Mouse (Mus musculus): Measurements from ENCODE around the gene Zmynd15. TPM values are rescaled to one million over a fixed set of nuclear protein-coding genes. Genes with fewer than 3 reads are reported as not detected.

The Zmynd15 gene
- polyA plus RNA-seq, 1 experiment from 2014 or later = 0.58 TPM

GRCm38 (mm10) chr11:70506385-70506784 lies 47.2 kb downstream of the Zmynd15 start:
- H3K9ac ChIP-seq (replicated peaks) = no peak overlapping the region
- peaks cover 13% of the 10 kb centered on the region for H3K27me3 ChIP-seq
- H3K27ac ChIP-seq = no peak overlapping the region
- no peak overlapping the region for H3K4me2 ChIP-seq
- 27% methylated on average over 4 of the region's 4 CpGs for WGBS
- ATAC-seq (ENCODE audit: insufficient number of reproducible peaks, insufficient read depth, low FRiP score, low TSS enrichment, low read depth) = no peak
- H3K4me1 ChIP-seq (replicated peaks) = peaks cover 4% of the 10 kb centered on the region; the same call in 1 of the 2 replicates
- no peaks in the 10 kb centered on the region for H3K36me3 ChIP-seq
- no peak overlapping the region for H3K4me3 ChIP-seq (replicated peaks)
- no peaks in the 10 kb centered on the region for H3K9me3 ChIP-seq

- Histone ChIP-seq H3K9ac (replicated peaks) (no peak overlapping the region), H3K4me3 (replicated peaks) (no peak overlapping the region), H3K9me3 (no peaks in the 10 kb centered on the region), H3K27ac (no peak overlapping the region), H3K4me1 (replicated peaks) (peaks cover 4% of the 10 kb centered on the region; the same call in 1 of the 2 replicates), H3K4me2 (no peak overlapping the region), H3K36me3 (no peaks in the 10 kb centered on the region), H3K27me3 (peaks cover 13% of the 10 kb centered on the region)
- ATAC-seq (ENCODE audit: insufficient number of reproducible peaks, insufficient read depth, low FRiP score, low TSS enrichment, low read depth) = no peak
- WGBS = 77% methylated on average over 7 of the region's 7 CpGs
Measured at GRCm38 (mm10) chr11:70506962-70507515, 47.8 kb downstream of the Zmynd15 start.

GRCm38 (mm10) chr11:70509753-70510564 lies 50.7 kb downstream of the Zmynd15 start:
- Histone ChIP-seq H3K27ac (no peak overlapping the region), H3K9ac (replicated peaks) (peak overlapping the region; percentile 18; the same call in 1 of the 2 replicates), H3K4me2 (peak overlapping the region; percentile 45), H3K4me3 (replicated peaks) (0 out of 2 replicates have a peak overlapping the region, but pooled peaks have one; percentile 19), H3K27me3 (peaks cover 13% of the 10 kb centered on the region), H3K9me3 (no peaks in the 10 kb centered on the region), H3K4me1 (replicated peaks) (peaks cover 4% of the 10 kb centered on the region; the same call in 1 of the 2 replicates), H3K36me3 (no peaks in the 10 kb centered on the region)
- no peak for ATAC-seq (ENCODE audit: insufficient number of reproducible peaks, insufficient read depth, low FRiP score, low TSS enrichment, low read depth)
- 8% methylated on average over 19 of the region's 19 CpGs for WGBS

- H3K4me3 ChIP-seq (replicated peaks) = no peak overlapping the region
- no peaks in the 10 kb centered on the region for H3K9me3 ChIP-seq
- H3K9ac ChIP-seq (replicated peaks) = no peak overlapping the region
- H3K27me3 ChIP-seq = peaks cover 8% of the 10 kb centered on the region; the same call in 1 of the 2 replicates
- ATAC-seq (ENCODE audit: insufficient number of reproducible peaks, insufficient read depth, low FRiP score, low TSS enrichment, low read depth) = no peak
- no peak overlapping the region for H3K27ac ChIP-seq
- H3K36me3 ChIP-seq = no peaks in the 10 kb centered on the region
- H3K4me1 ChIP-seq (replicated peaks) = peaks cover 4% of the 10 kb centered on the region; the same call in 1 of the 2 replicates
- 57% methylated on average over 2 of the region's 2 CpGs for WGBS
- no peak overlapping the region for H3K4me2 ChIP-seq
Measured at GRCm38 (mm10) chr11:70511242-70511641, 52.0 kb downstream of the Zmynd15 start.

- H3K4me1 ChIP-seq (replicated peaks) = peaks cover 4% of the 10 kb centered on the region; the same call in 1 of the 2 replicates
- H3K36me3 ChIP-seq = no peaks in the 10 kb centered on the region
- H3K9ac ChIP-seq (replicated peaks) = no peak overlapping the region
- peaks cover 8% of the 10 kb centered on the region; the same call in 1 of the 2 replicates for H3K27me3 ChIP-seq
- no peak for ATAC-seq (ENCODE audit: insufficient number of reproducible peaks, insufficient read depth, low FRiP score, low TSS enrichment, low read depth)
- H3K4me3 ChIP-seq (replicated peaks) = no peak overlapping the region
- no peak overlapping the region for H3K4me2 ChIP-seq
- no peak overlapping the region for H3K27ac ChIP-seq
- 89% methylated on average over 7 of the region's 7 CpGs for WGBS
- no peaks in the 10 kb centered on the region for H3K9me3 ChIP-seq
Measured at GRCm38 (mm10) chr11:70511825-70512224, 52.6 kb downstream of the Zmynd15 start.

- no peak overlapping the region for H3K4me2 ChIP-seq
- no peak overlapping the region for H3K27ac ChIP-seq
- H3K36me3 ChIP-seq = no peaks in the 10 kb centered on the region
- H3K4me1 ChIP-seq (replicated peaks) = peaks cover 4% of the 10 kb centered on the region; the same call in 1 of the 2 replicates
- H3K9ac ChIP-seq (replicated peaks) = no peak overlapping the region
- H3K4me3 ChIP-seq (replicated peaks) = no peak overlapping the region
- ATAC-seq (ENCODE audit: insufficient number of reproducible peaks, insufficient read depth, low FRiP score, low TSS enrichment, low read depth) = no peak
- peaks cover 8% of the 10 kb centered on the region; the same call in 1 of the 2 replicates for H3K27me3 ChIP-seq
- 82% methylated on average over 7 of the region's 7 CpGs for WGBS
- H3K9me3 ChIP-seq = no peaks in the 10 kb centered on the region
Measured at GRCm38 (mm10) chr11:70512709-70513342, 53.6 kb downstream of the Zmynd15 start.

- peaks cover 4% of the 10 kb centered on the region; the same call in 1 of the 2 replicates for H3K4me1 ChIP-seq (replicated peaks)
- no peaks in the 10 kb centered on the region for H3K9me3 ChIP-seq
- no peak overlapping the region for H3K4me3 ChIP-seq (replicated peaks)
- H3K9ac ChIP-seq (replicated peaks) = no peak overlapping the region
- WGBS = 63% methylated on average over 11 of the region's 11 CpGs
- ATAC-seq (ENCODE audit: insufficient number of reproducible peaks, insufficient read depth, low FRiP score, low TSS enrichment, low read depth) = no peak
- no peak overlapping the region for H3K4me2 ChIP-seq
- no peak overlapping the region for H3K27ac ChIP-seq
- H3K36me3 ChIP-seq = no peaks in the 10 kb centered on the region
- H3K27me3 ChIP-seq = peaks cover 8% of the 10 kb centered on the region; the same call in 1 of the 2 replicates
Measured at GRCm38 (mm10) chr11:70513520-70513919, 54.3 kb downstream of the Zmynd15 start.

- peaks cover 4% of the 10 kb centered on the region; the same call in 1 of the 2 replicates for H3K4me1 ChIP-seq (replicated peaks)
- no peak within 1 kb of the TSS for H3K27ac ChIP-seq
- no peaks in the 10 kb centered on the region for H3K9me3 ChIP-seq
- no peak for ATAC-seq (ENCODE audit: insufficient number of reproducible peaks, insufficient read depth, low FRiP score, low TSS enrichment, low read depth)
- 90% methylated on average over 7 of the region's 7 CpGs for WGBS
- H3K9ac ChIP-seq (replicated peaks) = no peak within 1 kb of the TSS
- no peak within 1 kb of the TSS for H3K4me3 ChIP-seq (replicated peaks)
- H3K36me3 ChIP-seq = no peaks in the 10 kb centered on the region
- H3K27me3 ChIP-seq = 0 out of 2 replicates have a peak, but pooled peaks cover 3% of the 10 kb centered on the region
- no peak within 1 kb of the TSS for H3K4me2 ChIP-seq
Measured at GRCm38 (mm10) chr11:70514288-70514687, 55.1 kb downstream of the Zmynd15 start, which contains the start of gene Vmo1. Vmo1 (minus strand) TSS chr11:70514616.

Small RNA genes lying within 50 kb of the gene (microRNA-seq; reads per million reads assigned to microRNA genes)
- gene Mir7115 = not detected

Other genes with a start within 250 kb of the Zmynd15 start
- gene Slc16a11, start 246.7 kb upstream of the Zmynd15 start, polyA plus RNA-seq (2016; fragmentation: Nextera tagmentation; extraction: Ambion mirVana) = 1.5 and 1.8 TPM in 2 replicates
- 16.1 and 18.5 TPM in 2 replicates for gene Slc16a13, start 238.4 kb upstream of the Zmynd15 start, polyA plus RNA-seq (2016; fragmentation: Nextera tagmentation; extraction: Ambion mirVana)
- gene Bcl6b, start 229.6 kb upstream of the Zmynd15 start, polyA plus RNA-seq (2016; fragmentation: Nextera tagmentation; extraction: Ambion mirVana) = 7.1 and 8.2 TPM in 2 replicates
- 215 and 222 TPM in 2 replicates for gene 0610010K14Rik, start 221.5 kb upstream of the Zmynd15 start, polyA plus RNA-seq (2016; fragmentation: Nextera tagmentation; extraction: Ambion mirVana)
- gene Gm21988, start 219.6 kb upstream of the Zmynd15 start, polyA plus RNA-seq (2016; fragmentation: Nextera tagmentation; extraction: Ambion mirVana) = 9.9 and 10.4 TPM in 2 replicates
- gene Rnasek, start 219.6 kb upstream of the Zmynd15 start, polyA plus RNA-seq (2016; fragmentation: Nextera tagmentation; extraction: Ambion mirVana) = 117 and 118 TPM in 2 replicates
- 2.8 and 3.5 TPM in 2 replicates for gene Alox12, start 204.1 kb upstream of the Zmynd15 start, polyA plus RNA-seq (2016; fragmentation: Nextera tagmentation; extraction: Ambion mirVana)
- not detected in 2 replicates for gene Alox12e, start 136.8 kb upstream of the Zmynd15 start, polyA plus RNA-seq (2016; fragmentation: Nextera tagmentation; extraction: Ambion mirVana)
- gene Alox15, start 107.4 kb upstream of the Zmynd15 start, polyA plus RNA-seq (2016; fragmentation: Nextera tagmentation; extraction: Ambion mirVana) = 0.09 TPM in 1 of 2 replicates, not detected in the other
- 44.7 and 53.5 TPM in 2 replicates for gene Pelp1, start 49.4 kb upstream of the Zmynd15 start, polyA plus RNA-seq (2016; fragmentation: Nextera tagmentation; extraction: Ambion mirVana)
- 18.8 and 19.5 TPM in 2 replicates for gene Arrb2, start 26.8 kb upstream of the Zmynd15 start, polyA plus RNA-seq (2016; fragmentation: Nextera tagmentation; extraction: Ambion mirVana)
- gene Med11, start 7.5 kb upstream of the Zmynd15 start, polyA plus RNA-seq (2016; fragmentation: Nextera tagmentation; extraction: Ambion mirVana) = 43.0 and 44.0 TPM in 2 replicates
- gene Cxcl16, start 551 bp downstream of the Zmynd15 start, polyA plus RNA-seq (2016; fragmentation: Nextera tagmentation; extraction: Ambion mirVana) = 1.1 and 1.9 TPM in 2 replicates
- gene Tm4sf5, start 45.8 kb downstream of the Zmynd15 start, polyA plus RNA-seq (2016; fragmentation: Nextera tagmentation; extraction: Ambion mirVana) = 0.36 and 1.4 TPM in 2 replicates
- 0.66 TPM in 1 of 2 replicates, not detected in the other for gene Vmo1, start 55.2 kb downstream of the Zmynd15 start, polyA plus RNA-seq (2016; fragmentation: Nextera tagmentation; extraction: Ambion mirVana)
- 0.37 and 0.68 TPM in 2 replicates for gene Gltpd2, start 59.8 kb downstream of the Zmynd15 start, polyA plus RNA-seq (2016; fragmentation: Nextera tagmentation; extraction: Ambion mirVana)
- 857 and 867 TPM in 2 replicates for gene Psmb6, start 65.9 kb downstream of the Zmynd15 start, polyA plus RNA-seq (2016; fragmentation: Nextera tagmentation; extraction: Ambion mirVana)
- not detected in 2 replicates for gene Gm40193, start 73.5 kb downstream of the Zmynd15 start, polyA plus RNA-seq (2016; fragmentation: Nextera tagmentation; extraction: Ambion mirVana)
- 4.4 and 4.5 TPM in 2 replicates for gene Pld2, start 80.6 kb downstream of the Zmynd15 start, polyA plus RNA-seq (2016; fragmentation: Nextera tagmentation; extraction: Ambion mirVana)
- gene Mink1, start 103.4 kb downstream of the Zmynd15 start, polyA plus RNA-seq (2016; fragmentation: Nextera tagmentation; extraction: Ambion mirVana) = 17.6 and 18.4 TPM in 2 replicates
- gene 4930544D05Rik, start 156.4 kb downstream of the Zmynd15 start, polyA plus RNA-seq (2016; fragmentation: Nextera tagmentation; extraction: Ambion mirVana) = not detected in 2 replicates
- not detected in 2 replicates for gene Chrne, start 159.8 kb downstream of the Zmynd15 start, polyA plus RNA-seq (2016; fragmentation: Nextera tagmentation; extraction: Ambion mirVana)
- gene Gp1ba, start 179.7 kb downstream of the Zmynd15 start, polyA plus RNA-seq (2016; fragmentation: Nextera tagmentation; extraction: Ambion mirVana) = 0.22 and 0.31 TPM in 2 replicates
- gene Rnf167, start 187.8 kb downstream of the Zmynd15 start, polyA plus RNA-seq (2016; fragmentation: Nextera tagmentation; extraction: Ambion mirVana) = 95.8 and 104 TPM in 2 replicates
- 161 and 163 TPM in 2 replicates for gene Slc25a11, start 188.0 kb downstream of the Zmynd15 start, polyA plus RNA-seq (2016; fragmentation: Nextera tagmentation; extraction: Ambion mirVana)
- 1,494 and 1,514 TPM in 2 replicates for gene Pfn1, start 195.2 kb downstream of the Zmynd15 start, polyA plus RNA-seq (2016; fragmentation: Nextera tagmentation; extraction: Ambion mirVana)
- gene Eno3, start 197.8 kb downstream of the Zmynd15 start, polyA plus RNA-seq (2016; fragmentation: Nextera tagmentation; extraction: Ambion mirVana) = 34.2 and 38.2 TPM in 2 replicates
- 151 TPM in 2 replicates for gene Spag7, start 210.0 kb downstream of the Zmynd15 start, polyA plus RNA-seq (2016; fragmentation: Nextera tagmentation; extraction: Ambion mirVana)
- 9.9 and 12.8 TPM in 2 replicates for gene Camta2, start 228.7 kb downstream of the Zmynd15 start, polyA plus RNA-seq (2016; fragmentation: Nextera tagmentation; extraction: Ambion mirVana)
- 1.0 and 1.4 TPM in 2 replicates for gene Inca1, start 240.7 kb downstream of the Zmynd15 start, polyA plus RNA-seq (2016; fragmentation: Nextera tagmentation; extraction: Ambion mirVana)
- 3.3 and 3.6 TPM in 2 replicates for gene Kif1c, start 241.1 kb downstream of the Zmynd15 start, polyA plus RNA-seq (2016; fragmentation: Nextera tagmentation; extraction: Ambion mirVana)

All from limb, embryonic 12.5 days (tissue).